Mouse (Mus musculus) limb, embryonic 13.5 days (tissue): Measurements from ENCODE around the gene St8sia4. TPM values are rescaled to one million over a fixed set of nuclear protein-coding genes. Genes with fewer than 3 reads are reported as not detected.
A peak's percentile ranks its signal among the peaks of the same experiment; 100 is the strongest.
"Not testable (repeated sequence)": the region's sequence is repeated elsewhere in the genome, so short reads cannot be mapped to it uniquely, and the experiment has no call there.

Experiments used
- ATAC-seq: fragments of 200-750 bp; cut with Nextera tagmentation; 2 replicates; pipeline ENCODE4 v1.8.0; 2017; ENCODE audit warnings: low read depth, moderate number of reproducible peaks, moderate TSS enrichment; ENCODE audit not compliant: low FRiP score
- H3K27ac ChIP-seq: fragments of 300-500 bp; sonication (generic); 2 replicates; pipeline ENCODE4 v1.5.1; 2015; ENCODE audit warnings: inconsistent platforms, mild to moderate bottlenecking, moderate library complexity
- H3K27me3 ChIP-seq: fragments of 300-500 bp; sonication (generic); 2 replicates; pipeline ENCODE4 v1.6.1; 2015; ENCODE audit warnings: mild to moderate bottlenecking, inconsistent platforms
- H3K36me3 ChIP-seq: fragments of 300-500 bp; sonication (generic); 2 replicates; pipeline ENCODE4 v1.6.1; 2015; ENCODE audit warnings: inconsistent platforms, mild to moderate bottlenecking, moderate library complexity
- H3K4me1 ChIP-seq: fragments of 300-500 bp; sonication (generic); 2 replicates; pipeline ENCODE4 v1.6.1; 2015; ENCODE audit warnings: inconsistent platforms
- H3K4me2 ChIP-seq: fragments of 300-500 bp; sonication (generic); replicated peaks from 2 replicates; pipeline ENCODE4 v1.6.1; 2015; ENCODE audit warnings: inconsistent platforms, mild to moderate bottlenecking, moderate library complexity
- H3K4me3 ChIP-seq: fragments of 300-500 bp; sonication (generic); 2 replicates; pipeline ENCODE4 v1.5.1; 2015; ENCODE audit warnings: moderate library complexity, mild to moderate bottlenecking, inconsistent platforms
- H3K9ac ChIP-seq: fragments of 300-500 bp; sonication (generic); 2 replicates; pipeline ENCODE4 v1.6.1; 2015; ENCODE audit warnings: mild to moderate bottlenecking, inconsistent platforms
- H3K9me3 ChIP-seq: fragments of 300-500 bp; sonication (generic); 2 replicates; pipeline ENCODE4 v1.6.1; 2016; ENCODE audit warnings: inconsistent platforms
- WGBS: fragments of 180-500 bp; shearing (Covaris S2); methylation state at CpG from one replicate; pipeline ENCODE4 v1.1.7; 2015; 5-methylcytosine and 5-hydroxymethylcytosine counted together
- polyA plus RNA-seq: library from polyadenylated mRNA; unstranded; fragments of >200 nt; fragmentation: Nextera tagmentation; extraction: Ambion mirVana; gene quantifications from 2 replicates; pipeline ENCODE4 v1.2.1, GENCODE M21; 2015

The St8sia4 gene
- polyA plus RNA-seq, 1 experiment from 2014 or later, result 4.1 TPM

DNA sequence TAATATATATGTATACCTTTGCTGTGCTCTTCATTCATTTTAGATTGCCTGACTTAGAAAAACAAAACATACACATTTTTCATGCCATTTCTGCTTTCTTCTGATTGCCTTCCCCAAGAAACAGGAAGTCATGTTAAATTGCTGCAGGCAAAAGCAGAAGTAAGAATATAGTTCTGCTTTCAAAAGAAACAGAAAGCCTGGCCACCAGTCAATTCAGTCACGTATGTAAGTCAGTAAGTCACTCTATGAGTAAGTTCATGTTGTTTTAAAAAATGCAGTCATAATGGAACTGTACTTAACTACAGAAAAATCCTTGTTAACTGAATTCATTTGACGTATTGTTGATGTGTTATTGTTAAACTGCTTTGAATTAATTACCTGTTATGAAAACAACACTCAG, 77.3 kb downstream of the St8sia4 start:
- H3K4me1 ChIP-seq, result no peaks in the 10 kb centered on the region
- 59% methylated on average over 2 of the region's 2 CpGs for WGBS
- no peak overlapping the region for H3K27ac ChIP-seq
- H3K9ac ChIP-seq, result no peak overlapping the region
- H3K36me3 ChIP-seq, result no peaks in the 10 kb centered on the region
- no peak overlapping the region for H3K4me3 ChIP-seq
- no peaks in the 10 kb centered on the region for H3K27me3 ChIP-seq
- H3K4me2 ChIP-seq, result no peak overlapping the region
- ATAC-seq, result no peak
- no peaks in the 10 kb centered on the region for H3K9me3 ChIP-seq

DNA sequence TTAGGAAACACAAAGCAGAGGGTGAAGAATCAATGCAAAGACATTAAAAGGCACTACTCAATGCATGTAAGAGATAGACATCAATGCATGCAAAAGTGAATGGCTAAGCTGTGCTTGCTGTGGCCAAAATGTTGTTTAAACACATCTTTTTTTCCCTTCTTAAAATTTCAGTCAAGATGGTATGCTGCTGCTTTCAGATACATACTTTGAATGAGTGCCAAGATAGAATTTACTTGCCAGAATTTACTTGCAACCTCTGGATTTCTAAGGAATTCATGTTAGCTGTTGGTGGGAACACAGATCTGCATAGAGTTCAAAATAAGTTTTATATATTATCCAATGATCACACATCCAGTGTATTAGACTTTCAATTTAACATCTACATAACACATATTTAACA, 77.9 kb downstream of the St8sia4 start:
- Histone ChIP-seq H3K4me2 (no peak overlapping the region), H3K4me1 (no peaks in the 10 kb centered on the region), H3K27ac (no peak overlapping the region), H3K27me3 (no peaks in the 10 kb centered on the region), H3K36me3 (no peaks in the 10 kb centered on the region), H3K4me3 (no peak overlapping the region), H3K9me3 (no peaks in the 10 kb centered on the region), H3K9ac (no peak overlapping the region)
- no peak for ATAC-seq

DNA sequence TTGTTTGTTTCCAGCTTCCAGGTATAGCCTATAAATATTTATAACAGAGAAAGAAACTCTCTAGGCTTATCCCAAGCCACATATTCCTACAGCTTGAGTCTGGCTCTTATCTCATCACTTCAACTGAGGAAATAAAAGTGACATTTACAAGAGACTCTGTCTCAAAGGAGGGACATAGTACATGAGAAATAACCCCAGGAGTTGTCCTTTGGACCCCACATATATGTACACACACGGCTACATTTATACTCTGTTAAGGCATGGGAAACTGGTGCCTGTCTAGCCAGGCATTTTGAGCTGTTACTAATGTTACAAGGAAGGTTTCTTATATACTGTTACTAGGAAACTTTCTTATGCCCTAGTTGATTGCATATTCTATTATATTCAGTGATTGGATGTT, 84.1 kb downstream of the St8sia4 start:
- Histone ChIP-seq H3K4me1 (no peaks in the 10 kb centered on the region), H3K27me3 (no peaks in the 10 kb centered on the region), H3K36me3 (no peaks in the 10 kb centered on the region), H3K27ac (no peak overlapping the region), H3K4me3 (no peak overlapping the region), H3K9ac (no peak overlapping the region), H3K4me2 (no peak overlapping the region), H3K9me3 (no peaks in the 10 kb centered on the region)
- no peak for ATAC-seq
- 61% methylated on average over 1 of the region's 1 CpGs for WGBS

GRCm38 (mm10) chr1:95582264-95582663, 85.1 kb downstream of the St8sia4 start:
- Histone ChIP-seq H3K4me3 (no peak overlapping the region), H3K4me1 (no peaks in the 10 kb centered on the region), H3K36me3 (no peaks in the 10 kb centered on the region), H3K27ac (no peak overlapping the region), H3K4me2 (no peak overlapping the region), H3K9ac (no peak overlapping the region), H3K9me3 (no peaks in the 10 kb centered on the region), H3K27me3 (no peaks in the 10 kb centered on the region)
- 0 out of 2 replicates have a peak, but pooled peaks have one; percentile 32 for ATAC-seq
- 3% methylated on average over 1 of the region's 1 CpGs for WGBS

GRCm38 (mm10) chr1:95572619-95573540, 94.5 kb downstream of the St8sia4 start:
- H3K36me3 ChIP-seq, result no peaks in the 10 kb centered on the region
- H3K9me3 ChIP-seq, result no peaks in the 10 kb centered on the region
- no peak overlapping the region for H3K27ac ChIP-seq
- H3K27me3 ChIP-seq, result no peaks in the 10 kb centered on the region
- ATAC-seq, result no peak
- no peak overlapping the region for H3K4me3 ChIP-seq
- no peak overlapping the region for H3K4me2 ChIP-seq
- no peaks in the 10 kb centered on the region for H3K4me1 ChIP-seq
- 92% methylated on average over 9 of the region's 9 CpGs for WGBS
- H3K9ac ChIP-seq, result no peak overlapping the region

DNA sequence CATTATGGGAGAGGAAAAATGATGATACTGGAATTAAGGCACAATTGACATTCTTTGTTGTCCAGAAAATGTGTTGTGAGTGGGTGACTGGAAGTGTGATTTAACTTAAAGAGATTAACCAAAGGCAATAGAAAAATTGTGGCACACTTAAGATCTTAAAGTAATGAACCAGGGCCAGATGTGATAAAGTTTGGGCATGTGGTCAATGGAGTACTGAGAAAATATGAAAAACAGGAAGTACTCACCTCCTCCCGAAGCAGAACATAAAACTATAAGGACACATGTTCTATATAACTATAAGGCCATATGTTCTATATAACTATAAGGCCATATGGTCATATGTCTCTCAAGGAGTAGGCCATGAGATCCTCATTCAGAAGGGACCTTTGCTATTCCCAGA, 96.3 kb downstream of the St8sia4 start:
- WGBS, result 48% methylated on average over 1 of the region's 1 CpGs

DNA sequence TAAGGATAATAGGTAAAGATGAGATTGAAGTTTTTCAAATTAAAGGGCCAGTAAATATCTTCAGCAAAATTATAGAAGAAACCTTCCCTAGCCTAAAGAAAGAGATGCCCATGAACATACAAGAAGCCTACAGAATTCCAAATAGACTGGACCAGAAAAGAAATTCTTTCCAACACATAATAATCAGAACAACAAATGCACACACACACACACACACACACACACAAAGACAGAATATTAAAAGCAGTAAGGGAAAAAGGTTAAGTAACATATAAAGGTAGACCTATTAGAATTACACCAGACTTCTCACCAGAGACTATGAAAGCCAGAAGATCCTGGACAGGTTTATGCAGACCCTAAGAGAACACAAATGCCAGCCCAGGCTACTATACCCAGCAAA, 112.8 kb downstream of the St8sia4 start:
- H3K4me2 ChIP-seq, H3K36me3 ChIP-seq, H3K27ac ChIP-seq, H3K4me1 ChIP-seq, ATAC-seq, H3K4me3 ChIP-seq, H3K9me3 ChIP-seq, H3K9ac ChIP-seq, H3K27me3 ChIP-seq: not testable (repeated sequence)

More for the DNA sequence above, 96.3 kb downstream of the St8sia4 start:
- Histone ChIP-seq H3K4me2 (no peak overlapping the region), H3K27ac (no peak overlapping the region), H3K27me3 (no peaks in the 10 kb centered on the region), H3K4me1 (no peaks in the 10 kb centered on the region), H3K9ac (no peak overlapping the region), H3K9me3 (no peaks in the 10 kb centered on the region), H3K36me3 (no peaks in the 10 kb centered on the region), H3K4me3 (no peak overlapping the region)
- ATAC-seq, result no peak

DNA sequence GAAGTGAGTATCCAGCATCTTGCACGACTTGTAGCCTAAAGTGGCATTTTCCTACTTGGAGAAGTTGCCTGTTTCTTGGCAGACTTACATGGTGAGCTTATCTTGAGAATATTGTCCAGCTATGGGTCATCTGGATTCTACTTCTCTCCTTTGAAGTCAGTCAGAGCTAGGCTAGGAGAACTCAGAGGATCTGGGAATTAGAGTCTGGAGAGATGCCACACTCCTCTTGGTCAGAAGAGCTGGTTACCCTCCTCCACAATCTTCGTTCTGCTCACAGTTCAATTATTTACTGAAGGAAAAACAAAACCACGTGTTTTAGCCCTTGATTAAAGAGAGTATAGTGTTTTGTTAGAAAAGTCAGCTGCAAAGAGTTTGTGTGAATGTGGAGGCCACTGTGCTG, 125.9 kb downstream of the St8sia4 start:
- no peak overlapping the region for H3K4me2 ChIP-seq
- ATAC-seq, result no peak
- no peak overlapping the region for H3K9ac ChIP-seq
- H3K27me3 ChIP-seq, result no peaks in the 10 kb centered on the region
- no peaks in the 10 kb centered on the region for H3K9me3 ChIP-seq
- 51% methylated on average over 3 of the region's 3 CpGs for WGBS
- no peaks in the 10 kb centered on the region for H3K36me3 ChIP-seq
- no peak overlapping the region for H3K4me3 ChIP-seq
- no peak overlapping the region for H3K27ac ChIP-seq
- H3K4me1 ChIP-seq, result no peaks in the 10 kb centered on the region
